Mouse (Mus musculus) T-cell, adult 2 months (primary cell): Measurements from ENCODE around the gene Col4a1.

Source experiments
- DNase-seq: peaks from one replicate; pipeline ENCODE4 v3.0.0; 2022; ENCODE audit warnings: low spot score

Gene Col4a1

DNA sequence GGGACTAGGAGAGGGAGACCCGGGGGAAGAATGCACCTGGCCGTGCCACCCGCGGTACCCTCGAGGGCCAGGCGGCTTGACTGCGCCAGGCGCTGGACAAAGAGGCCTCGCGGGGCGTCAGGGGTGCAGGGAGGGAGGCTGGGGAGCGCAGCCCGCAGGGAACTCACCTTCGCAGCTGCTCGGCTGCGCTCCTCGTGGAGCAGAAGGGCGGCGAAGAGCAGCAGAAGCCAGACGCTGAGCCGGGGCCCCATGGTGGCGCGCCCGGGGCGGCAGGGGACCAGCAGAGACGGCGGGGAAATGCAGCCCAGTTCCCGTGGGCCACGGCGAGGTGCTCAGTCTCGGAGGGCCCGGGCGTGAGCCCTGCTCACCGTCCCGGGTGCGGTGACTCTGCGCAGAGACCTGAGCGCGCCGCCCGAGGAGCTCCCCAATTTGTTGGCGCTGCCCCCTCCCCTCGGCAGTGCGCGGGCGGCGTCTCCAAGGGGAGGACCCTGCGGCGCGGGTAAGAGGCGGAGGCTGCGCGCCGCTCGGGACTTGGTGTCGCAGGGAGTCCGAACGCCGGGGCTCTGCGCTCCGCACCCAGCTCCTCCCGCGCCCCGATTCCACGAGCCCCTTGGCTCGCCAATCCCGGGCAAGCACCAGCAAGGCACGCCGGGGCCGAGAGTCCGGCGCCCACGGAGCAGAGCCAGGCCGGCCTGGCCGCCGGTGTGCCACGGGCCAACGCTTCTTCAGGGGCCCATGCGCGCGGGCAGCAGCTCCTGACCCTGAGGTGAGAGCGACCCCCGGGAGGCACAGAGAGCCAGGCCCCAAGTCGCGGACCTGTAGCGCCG lies at the start of gene Col4a1, which contains the start of gene Col4a2:
Gene Col4a1 (minus strand): TSS at position 478 of the 827 bp plus-strand sequence.
Gene Col4a2 (plus strand): TSS at position 457 of the 827 bp plus-strand sequence.
- no peak for DNase-seq

DNA sequence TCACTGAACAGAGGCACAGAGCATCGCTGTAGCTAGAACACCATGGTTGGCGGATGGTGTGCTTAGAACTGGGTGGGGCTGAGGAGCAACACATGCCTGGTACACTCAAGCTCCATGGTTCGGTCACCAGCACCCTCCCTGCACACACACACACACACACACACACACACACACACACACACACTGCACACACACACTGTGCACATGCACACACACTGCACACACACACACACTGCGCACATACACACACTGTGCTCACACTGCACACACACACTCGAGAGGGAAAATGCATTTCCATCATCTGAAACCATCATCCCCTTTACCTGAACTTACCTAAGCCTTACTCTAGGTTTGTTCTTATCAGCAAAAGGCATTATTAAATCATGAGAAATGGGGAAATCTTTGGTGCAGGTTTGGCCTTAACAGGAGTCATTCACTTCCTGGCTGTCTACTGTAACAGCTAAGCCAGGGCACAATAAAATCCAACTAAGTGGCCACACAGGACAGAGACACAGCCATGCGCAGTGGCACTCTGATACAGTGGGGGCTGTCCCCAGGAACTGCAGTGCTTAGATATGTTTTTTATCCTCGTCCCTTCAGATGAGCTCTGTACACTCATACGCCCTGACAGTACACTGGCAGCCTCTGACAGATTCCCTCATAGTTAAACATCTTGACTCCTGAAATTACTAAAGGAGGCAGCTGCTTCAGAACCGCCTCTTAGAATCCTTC lies 49.1 kb upstream of the Col4a1 start:
- no peak for DNase-seq

DNA sequence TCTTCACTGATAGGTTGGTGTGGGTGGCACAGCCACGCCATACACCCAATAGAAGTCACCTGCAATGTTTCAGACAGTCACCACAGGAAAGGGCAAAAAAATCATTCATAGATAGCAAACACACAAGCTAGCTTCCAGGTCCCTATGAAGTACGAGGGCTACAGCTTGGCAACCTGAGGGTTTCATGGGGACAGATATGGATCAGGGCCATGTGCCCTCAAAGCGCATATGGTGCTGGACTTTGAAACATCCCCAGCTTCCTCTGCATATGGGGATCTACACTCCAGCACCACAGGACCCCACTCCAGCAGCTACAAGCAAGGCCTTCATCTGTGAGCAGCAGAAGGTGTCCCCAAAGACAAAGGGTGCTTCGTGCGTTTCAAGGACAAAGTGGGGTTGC lies 47.2 kb upstream of the Col4a1 start:
- DNase-seq: no peak

DNA sequence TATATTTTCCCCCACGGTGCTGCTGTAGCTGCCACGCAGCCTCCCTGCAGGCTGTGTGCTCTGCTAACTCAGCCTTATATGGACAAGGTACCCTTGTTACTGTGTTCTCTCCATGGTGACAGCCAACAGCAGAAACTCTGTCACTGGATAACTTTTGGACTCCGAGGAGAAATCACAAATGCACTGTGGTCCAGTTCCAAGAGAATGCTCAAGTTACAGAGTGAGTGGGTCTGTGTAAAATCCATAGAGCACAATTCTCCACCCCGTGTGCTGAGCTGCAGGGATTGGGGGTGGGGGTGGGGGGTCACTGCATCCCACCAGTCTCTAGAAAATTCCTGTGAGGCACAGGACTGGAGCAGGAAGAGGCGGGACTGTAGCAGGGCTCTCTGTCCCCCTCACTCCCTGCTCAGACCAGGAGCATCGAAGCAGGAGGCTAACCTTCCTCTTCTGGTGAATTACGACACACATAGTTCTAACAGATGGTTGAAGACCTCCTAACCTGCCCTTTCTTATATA lies 45.4 kb upstream of the Col4a1 start:
- DNase-seq: no peak

DNA sequence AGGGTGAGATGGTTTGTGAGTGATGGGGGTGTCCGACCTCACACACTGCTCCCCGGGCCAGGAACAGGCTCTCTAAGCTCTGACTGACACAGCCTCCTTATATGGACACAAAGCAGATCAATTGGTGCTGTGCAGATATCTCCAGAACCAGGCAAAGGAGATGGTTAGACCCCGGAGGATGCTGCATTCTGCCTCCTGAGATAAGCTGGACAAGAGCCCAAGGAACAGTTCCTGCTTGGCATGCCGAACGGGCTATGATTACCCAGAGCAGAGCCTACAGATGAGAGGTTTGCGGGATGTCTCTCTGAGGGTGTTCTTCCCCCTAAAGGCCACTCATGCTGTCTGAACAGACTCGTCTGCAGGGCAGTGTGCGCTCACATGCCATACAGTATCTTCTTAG lies 44.1 kb upstream of the Col4a1 start:
- no peak for DNase-seq

DNA sequence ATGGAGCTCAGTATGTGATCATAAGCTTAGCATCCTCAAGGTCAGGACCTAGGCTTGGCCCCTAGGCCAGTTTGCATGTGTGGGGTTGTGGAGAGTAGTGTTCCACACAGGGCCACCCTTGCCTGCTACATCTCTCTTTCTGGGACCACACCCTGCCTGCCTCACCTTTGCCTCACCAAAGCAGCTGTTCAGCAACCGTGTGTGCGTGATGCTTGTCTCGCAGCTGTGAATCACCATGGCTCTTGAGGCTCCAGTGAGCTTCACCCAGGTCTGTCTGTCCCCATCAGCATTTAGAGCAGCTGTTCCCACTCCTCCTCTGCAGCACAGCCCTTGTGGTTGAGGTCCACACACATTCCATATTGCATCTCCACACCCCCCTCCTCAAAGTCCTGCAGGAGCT lies 43.3 kb upstream of the Col4a1 start:
- DNase-seq: no peak

DNA sequence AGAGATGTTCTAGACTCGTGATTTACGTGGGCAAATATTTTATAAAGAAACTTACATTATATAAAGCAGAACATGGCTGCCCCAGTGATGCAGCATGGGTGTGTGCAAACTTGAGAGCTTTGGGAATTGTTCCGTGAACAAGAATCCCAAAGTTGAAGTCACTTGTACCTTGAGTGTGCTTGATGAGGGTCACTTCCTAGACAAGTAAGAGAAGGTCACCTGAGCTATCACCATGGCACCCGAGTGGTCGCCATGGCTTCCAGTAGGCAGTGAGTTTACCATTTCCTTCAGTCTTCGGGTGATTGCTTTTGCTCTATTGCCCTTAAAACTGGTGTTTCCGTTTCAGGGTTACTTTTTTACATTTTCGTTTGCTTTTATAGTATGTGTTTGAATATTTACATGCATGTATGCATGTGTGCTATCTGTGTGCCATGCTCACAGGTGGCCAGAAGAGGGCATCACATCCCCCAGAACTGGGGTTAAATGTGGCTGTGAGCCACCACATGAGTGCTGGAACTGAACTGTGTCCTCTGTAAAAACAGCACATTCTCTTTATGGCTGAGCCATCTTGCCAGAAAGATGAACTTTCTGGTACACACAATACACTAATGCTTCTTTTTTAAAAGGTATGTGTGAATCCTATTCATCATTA lies 42.3 kb upstream of the Col4a1 start:
- DNase-seq: no peak

DNA sequence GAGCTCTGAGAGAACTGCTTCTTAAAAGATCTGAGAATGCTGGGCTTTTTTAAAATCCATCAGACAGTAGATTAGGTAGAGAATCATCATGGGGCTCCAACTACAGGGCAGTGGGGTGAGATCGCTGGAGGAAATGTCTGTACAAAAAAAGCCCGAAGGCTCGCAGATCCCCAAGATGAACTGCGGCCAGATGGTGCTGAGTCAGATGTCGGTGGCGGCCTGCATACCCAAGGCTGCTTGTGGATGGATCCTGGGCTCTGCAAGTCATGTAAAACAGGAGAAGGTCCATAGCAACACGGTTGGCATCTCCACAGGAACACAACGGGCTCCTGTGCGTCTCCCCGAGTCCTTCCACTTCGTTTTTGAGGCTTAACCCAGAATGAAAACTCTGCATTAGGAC lies 39.9 kb upstream of the Col4a1 start:
- no peak for DNase-seq

DNA sequence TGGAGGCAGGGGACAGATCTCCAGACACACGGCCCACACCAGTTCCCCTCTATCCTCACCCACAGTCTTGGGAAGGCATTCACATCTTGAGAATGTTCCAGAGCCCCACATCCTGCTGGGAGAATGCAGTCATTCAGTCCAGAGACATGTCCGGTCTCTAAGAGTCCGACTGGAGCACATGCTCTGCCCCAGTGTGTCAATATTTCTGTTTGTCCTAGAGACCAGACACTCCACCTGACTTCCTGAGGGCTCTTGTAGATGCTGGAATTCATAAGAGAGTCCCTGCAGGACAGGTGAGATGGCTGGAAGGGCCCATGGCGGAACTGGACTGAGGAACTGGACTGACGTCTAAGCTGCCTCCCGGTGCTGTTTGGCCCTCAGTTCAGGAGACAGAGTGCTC lies 38.7 kb upstream of the Col4a1 start:
- DNase-seq: no peak

DNA sequence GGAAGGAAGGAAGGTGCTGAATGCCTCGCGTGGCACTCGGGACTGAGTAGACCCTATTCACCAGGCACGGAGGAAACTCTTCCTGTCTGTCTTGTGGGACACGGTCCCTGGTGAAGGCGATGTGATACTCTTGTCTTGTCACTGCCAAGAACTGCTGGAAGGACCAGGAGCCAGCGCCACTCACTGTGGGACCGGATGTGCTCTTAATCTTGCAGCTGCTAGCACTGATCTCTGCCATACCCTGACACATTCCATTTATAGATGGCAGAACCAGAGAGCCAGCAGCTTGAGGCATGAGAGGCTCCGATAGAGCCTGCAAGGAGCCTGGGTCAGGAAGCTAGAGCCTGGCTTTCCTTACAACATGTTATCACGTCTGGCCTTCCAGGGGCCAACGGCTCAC lies 36.0 kb upstream of the Col4a1 start:
- DNase-seq: no peak

DNA sequence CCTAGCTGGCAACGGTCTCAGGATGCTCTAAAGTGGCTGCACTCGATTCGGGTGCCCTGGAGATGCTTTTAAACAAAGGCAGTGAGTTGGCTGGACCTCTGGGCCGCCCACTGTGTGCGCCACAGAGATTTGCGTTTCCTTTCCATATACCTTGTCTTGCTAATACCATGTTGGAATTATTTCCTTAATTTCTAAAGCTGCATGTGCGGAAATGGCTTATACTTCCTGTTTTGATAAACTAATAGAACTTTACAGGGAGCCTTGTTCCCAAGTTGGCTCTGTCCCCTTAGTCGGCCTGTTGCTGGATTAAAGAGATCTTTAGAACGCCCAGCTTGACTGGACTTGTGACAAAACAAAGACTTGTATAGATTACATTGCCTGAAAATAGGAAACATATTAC lies 35.1 kb upstream of the Col4a1 start:
- DNase-seq: no peak

DNA sequence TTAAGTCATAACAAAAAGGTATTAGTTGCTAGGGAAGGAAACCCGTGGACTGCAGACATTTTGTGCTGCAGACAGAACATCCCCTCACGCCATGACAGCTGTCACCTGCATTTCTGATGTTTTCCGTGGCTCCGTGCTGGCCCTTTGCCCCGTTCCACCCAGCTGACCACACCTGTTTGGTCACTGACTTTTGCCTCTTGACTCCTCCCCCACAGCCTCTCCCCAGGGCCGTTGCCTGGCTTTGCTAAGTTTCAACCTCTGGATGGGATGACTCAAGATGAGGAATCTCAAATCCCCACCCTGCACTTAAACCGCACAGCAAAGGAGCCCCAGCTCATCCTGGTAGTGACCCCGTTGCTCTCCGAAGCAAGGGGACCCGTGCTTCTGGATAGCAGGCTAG lies 33.6 kb upstream of the Col4a1 start:
- DNase-seq: no peak

DNA sequence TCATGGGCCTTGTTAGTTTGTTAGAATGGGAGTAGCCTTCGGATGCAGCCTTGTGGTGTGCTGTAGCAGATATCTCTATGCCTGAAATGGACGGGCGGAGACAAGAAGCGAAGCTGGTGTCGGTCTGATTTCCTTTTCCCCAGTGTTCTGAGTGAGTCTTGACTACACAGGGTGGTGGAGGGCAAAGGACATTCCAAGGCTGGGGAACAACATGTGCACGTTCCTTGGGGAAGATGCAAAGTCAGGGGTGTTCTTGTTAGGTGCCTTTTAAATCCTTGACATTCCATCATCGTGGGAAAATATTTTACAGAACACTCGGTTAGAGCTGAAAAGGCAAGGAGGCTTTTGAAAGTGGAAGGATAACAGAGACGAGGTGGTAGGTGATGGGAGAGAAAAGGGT lies 31.8 kb upstream of the Col4a1 start:
- no peak for DNase-seq

DNA sequence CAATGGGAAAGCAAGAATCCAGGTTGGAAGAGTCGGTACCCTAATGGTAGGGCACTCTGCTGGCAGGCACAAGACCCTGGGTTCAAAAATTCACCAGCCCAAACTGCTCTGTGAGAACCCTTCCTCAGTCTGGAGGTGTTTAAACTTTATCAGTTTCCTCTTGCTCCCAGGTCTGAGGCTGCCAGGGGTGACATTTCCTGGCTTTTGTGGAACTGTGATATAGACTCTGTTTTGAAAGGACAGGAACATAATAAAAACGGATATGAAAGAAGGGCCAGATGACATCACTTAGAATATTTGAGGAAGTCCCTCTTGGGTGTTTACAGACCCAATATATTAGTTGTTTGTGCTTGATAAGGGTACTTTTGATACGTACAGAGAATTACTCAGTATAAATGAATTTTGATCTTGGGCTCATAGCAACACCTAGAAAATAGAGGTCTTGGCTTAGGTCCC lies 28.5 kb upstream of the Col4a1 start:
- no peak for DNase-seq

DNA sequence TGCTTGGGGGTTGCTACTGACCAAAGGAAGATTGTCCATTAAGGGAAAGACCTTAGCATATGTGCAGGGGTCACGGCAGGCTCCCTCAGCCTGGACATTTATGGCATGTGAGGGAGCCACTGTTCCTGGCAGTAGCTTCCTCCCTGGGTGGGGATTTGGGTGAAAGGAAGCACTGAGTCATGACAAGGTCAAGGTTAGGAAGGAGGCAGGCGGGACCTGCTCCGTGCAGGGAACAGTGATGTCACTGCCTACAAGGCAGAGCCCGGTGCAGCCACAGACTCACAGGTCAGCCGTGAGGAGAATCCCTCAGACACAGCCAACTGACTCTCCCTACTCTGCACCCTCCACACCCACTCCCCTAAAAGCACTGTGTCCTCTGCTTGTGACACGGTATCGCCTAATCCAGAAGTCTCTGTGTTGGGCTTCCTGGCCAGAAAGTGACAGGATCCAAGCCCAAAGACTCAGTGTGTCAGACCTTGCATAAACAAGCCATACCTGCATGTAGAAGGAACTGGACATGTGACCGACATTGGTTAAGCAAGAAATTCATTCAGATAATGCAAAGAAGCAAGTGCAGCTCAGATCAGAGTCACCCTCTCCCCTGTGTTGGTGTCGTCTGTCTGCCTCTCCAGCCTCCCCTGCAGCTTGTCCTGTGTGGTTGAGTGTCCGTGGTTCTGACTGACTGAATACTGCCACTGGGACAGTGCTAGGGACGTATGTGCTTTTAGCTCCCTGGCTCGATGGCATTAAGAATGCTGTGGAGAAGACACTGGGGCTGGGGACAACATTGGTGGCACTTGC lies 27.9 kb upstream of the Col4a1 start:
- no peak for DNase-seq

DNA sequence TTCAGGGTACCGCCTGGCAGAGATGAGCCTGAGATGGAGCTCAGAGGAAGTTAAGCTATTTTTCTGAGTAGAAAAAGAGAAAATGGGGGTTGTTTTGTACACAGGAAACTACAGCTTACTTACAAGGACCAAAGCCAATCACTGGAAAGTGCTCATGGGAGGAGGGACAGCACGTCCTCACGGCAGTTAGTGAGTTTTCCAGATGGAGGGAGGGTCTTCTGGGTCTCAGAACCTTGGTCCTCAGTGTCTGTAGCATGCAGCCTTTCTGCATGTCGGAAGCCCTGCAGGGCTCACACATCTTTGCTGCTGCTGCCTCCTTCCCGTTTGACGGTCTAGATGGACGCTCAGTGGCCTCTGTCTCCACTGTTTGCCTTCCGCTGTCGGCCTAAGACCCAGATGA lies 25.9 kb upstream of the Col4a1 start:
- DNase-seq: no peak

DNA sequence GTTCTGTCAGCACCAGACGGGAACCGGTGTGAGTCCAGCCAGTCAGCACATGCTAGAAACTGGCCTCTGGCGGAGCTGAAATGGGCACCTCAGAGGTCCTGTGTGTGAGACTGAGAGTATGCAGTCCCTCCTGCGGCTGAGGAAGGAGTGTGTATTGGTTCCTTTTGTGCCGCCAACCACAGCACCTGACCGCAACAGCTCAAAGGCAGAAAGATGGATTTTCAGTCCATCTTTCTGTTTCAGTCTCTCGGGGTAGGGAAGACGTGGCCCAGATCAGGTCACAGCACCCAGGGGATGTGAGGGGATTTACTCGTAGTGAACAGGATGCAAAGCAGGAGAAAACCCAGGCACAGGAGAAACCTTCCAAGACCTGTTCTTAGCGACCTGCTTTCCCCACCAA lies 25.0 kb upstream of the Col4a1 start:
- DNase-seq: no peak

DNA sequence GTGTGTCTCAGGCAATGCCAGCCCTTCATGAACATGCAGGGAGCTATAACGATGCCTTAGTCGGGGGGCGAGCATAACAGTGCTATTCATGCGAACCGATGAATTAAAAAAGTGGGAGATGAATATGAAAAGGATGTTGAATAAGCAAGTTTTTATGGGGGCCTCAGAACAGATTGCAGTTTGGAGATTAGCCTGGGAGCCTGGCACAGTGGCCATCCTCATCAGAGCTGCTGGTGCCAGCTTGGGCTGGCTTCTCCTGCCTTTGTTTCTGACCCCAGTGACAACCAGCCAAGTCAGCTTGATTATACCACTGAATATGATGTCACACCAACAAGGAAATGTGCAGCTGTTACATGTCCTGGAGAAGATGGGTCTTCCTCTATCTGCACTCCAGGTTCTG lies 23.7 kb upstream of the Col4a1 start:
- no peak for DNase-seq

DNA sequence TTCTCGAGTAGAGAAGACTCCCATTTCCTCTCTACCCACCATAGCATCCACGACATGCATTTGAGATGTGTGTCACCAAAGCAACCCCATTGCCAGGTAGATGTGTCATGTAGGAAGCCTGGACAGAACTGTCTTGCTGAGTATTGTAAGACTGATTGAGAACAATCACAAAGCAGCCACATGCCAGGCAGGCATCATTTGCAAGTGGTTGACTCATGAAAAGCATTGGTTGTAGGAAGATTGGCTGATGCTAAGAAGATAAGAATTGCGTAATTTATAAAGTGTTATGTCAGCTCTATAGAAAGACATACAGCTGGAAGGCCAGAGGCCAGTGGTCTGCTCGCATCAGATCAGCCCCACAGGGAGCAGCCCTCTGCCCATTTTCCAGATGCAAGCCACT lies 22.6 kb upstream of the Col4a1 start:
- no peak for DNase-seq

DNA sequence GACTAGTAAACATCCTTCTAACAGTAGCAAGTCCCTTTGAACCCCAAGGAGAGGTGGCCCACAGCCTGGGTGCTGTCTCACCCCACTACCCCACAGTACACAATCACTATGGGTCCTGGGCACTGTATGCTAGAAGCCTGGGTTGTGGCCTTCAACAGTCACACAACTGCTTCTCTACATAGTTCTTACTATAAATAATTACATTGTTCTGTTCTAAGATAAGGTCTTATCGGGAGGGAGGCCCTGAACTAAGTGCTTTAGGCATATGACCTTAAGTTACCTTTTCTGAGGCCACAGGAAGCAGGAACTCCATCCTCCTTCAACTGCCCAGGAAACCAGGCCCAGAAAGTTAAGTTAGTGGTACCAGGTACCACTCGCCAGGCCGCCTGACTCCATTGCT lies 21.9 kb upstream of the Col4a1 start:
- no peak for DNase-seq

DNA sequence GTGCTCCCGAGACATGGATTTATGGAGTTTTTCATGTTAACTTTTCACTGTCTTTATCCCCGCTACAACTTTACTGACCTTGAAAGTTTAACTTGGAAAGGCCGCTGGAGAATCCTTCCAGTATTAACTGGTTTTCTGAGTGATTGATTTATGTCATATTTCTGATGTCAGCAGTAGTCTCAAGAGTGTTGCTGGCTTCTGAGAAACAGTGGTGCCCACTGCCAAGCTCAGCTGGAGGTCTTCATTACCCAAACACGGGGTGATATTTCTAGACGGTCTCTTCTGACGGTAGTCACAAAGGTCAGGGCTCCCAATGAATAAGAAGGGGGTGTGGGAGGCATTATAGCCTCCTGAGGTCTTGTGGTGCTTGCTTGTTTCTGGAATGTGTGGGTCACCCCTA lies 21.1 kb upstream of the Col4a1 start:
- DNase-seq: no peak

DNA sequence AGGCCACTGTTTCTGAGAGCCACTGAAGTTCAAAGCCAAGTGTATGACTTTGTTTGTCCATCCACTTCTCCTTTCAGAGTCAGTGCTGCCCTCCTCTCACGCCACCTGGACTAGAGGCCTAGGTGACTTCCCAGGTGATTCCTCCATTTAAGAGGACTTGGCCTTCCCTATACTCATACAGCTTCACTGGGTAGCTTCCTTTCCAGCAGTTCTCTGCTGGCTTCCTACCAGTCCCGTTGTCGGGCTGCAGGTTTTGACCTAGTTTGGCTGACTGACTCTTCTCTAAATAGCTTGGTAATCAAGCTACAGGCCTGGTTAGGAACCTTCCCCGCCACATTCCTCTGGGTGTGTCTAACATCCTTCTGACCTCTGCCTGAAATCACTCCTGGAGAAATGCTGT lies 18.9 kb upstream of the Col4a1 start:
- DNase-seq: no peak
